Mouse (Mus musculus) ES-Bruce4 (cell line): Measurements from ENCODE around the gene Pik3cg.

Experiments used
- CTCF ChIP-seq: IDR thresholded peaks from one replicate; pipeline ENCODE4 v1.8.1; 2011; ENCODE audit warnings: low read depth, low read length
- POLR2A ChIP-seq: IDR thresholded peaks from one replicate; pipeline ENCODE4 v1.8.1; 2011; ENCODE audit warnings: low read length; ENCODE audit not compliant: insufficient read depth

GRCm38 (mm10) chr12:32245566-32246233 lies 37.2 kb upstream of the Pik3cg start:
- no peak for TF ChIP-seq POLR2A
- TF ChIP-seq CTCF = no peak
